Mouse (Mus musculus) heart, postnatal 4 days (tissue): Measurements from ENCODE around the gene BC004004. TPM values are rescaled to one million over a fixed set of nuclear protein-coding genes. Genes with fewer than 3 reads are reported as not detected.
A peak's percentile ranks its signal among the peaks of the same experiment; 100 is the strongest.
"Not testable (repeated sequence)": the region's sequence is repeated elsewhere in the genome, so short reads cannot be mapped to it uniquely, and the experiment has no call there.

Source experiments
- DNase-seq: peaks from one replicate; pipeline ENCODE4 v3.0.0; 2021
- total RNA-seq, 2 experiments: library from RNA; stranded (reverse); gene quantifications; 2 replicates each; pipeline ENCODE4 v1.2.3; 2021

The BC004004 gene
- 100 to 1,000 TPM; 158 to 161 TPM for total RNA-seq

- DNase-seq = peak; percentile 98
Observed at GRCm38 (mm10) chr17:29268682-29269348, at the start of gene BC004004. TSS of gene BC004004 (plus strand) at chr17:29268788.

DNA sequence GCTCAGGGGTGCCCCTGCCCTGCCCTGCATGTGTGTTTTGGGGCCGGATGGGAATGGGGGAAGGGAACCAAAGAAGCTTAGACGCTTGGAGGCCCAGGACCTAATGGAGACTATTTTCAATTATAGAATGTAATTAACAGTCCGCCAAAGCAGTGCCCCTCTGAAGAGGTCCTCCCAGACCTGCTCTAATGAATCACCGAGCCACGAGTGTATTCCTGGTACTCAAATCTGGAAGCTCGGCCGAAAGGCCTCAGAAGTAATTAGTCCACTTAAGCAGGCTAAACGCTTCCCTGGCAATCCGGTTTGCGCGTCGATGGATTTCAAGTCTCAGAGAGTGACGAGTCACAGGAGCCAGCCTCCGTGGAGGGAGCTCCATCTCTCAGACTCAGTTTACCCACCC is 48.0 kb upstream of the BC004004 start:
- DNase-seq = no peak

DNA sequence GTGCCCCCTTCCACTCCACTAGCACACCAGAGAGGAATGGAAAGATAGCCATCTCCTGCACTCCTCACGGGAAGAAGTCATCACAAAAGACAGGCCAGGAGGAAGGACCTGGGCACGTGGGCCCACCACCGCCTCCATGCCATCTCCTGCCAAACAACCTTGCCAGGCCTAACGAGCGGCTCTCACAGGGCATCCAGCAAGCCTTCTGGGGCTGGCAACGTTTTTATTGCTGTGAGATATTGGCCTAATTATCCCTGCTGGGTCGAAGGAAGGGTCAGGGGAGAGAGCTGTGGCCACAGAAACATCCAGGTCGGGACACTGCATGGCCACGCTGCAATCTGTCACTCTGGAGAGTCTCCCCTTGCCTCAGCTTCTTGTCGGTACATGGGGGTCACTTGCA is 37.5 kb upstream of the BC004004 start:
- no peak for DNase-seq

GRCm38 (mm10) chr17:29236111-29236510 is 32.5 kb upstream of the BC004004 start:
- DNase-seq = no peak

GRCm38 (mm10) chr17:29237267-29237771 is 31.3 kb upstream of the BC004004 start:
- DNase-seq = no peak

- DNase-seq = no peak
Observed at GRCm38 (mm10) chr17:29237772-29238420, 30.7 kb upstream of the BC004004 start, which contains the start of gene Cpne5. TSS of gene Cpne5 (minus strand) at chr17:29238167.

DNA sequence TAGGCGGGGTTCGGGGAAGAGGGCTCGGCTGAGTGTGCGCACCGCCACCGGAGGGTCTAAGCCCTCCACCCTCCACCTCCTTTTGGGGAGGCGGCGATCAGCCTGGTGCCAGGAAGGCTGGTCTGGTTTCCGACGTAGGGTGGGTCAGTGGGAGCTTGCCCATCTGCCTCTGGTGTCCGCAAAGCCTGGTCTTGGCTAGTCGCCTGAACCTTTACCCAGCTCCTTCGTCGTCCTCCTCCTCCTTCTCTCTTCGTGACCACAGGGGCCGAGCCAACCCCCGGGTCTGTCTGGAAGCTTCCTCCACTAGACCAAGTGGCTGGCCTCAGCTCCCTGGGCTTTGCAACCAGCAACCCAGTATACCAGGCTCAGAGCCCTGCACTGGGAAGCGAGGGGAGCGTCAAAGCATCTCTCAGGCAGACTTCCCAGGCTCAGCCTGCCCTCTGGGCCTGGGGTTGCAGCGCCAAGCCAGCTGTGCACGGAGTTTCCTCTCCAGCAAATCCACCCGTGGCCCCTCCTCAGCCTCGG is 30.1 kb upstream of the BC004004 start:
- no peak for DNase-seq

DNA sequence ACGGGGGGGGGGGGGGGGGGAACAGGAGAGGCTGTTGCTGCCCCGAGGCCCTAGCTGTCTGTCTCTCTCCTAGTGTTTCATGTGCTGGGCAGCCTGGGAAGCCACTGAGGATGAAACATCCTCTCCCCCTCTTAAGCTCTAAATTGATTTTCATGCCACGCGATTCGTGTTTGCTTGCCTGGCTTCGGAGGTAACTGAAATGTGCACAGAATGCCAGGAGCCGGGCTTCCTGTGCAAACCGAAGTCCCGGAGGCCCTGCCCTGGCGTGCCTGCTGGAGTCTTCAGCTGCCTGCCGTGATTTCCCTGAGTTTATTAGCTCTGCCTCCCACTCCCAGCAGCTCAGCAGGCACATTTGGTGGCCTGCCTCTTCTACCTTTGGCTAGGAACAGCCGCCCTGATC is 23.7 kb upstream of the BC004004 start:
- no peak for DNase-seq

- no peak for DNase-seq
Observed at GRCm38 (mm10) chr17:29245725-29246124, 22.9 kb upstream of the BC004004 start.

- peak; percentile 51 for DNase-seq
Observed at GRCm38 (mm10) chr17:29246602-29247001, 22.0 kb upstream of the BC004004 start.

GRCm38 (mm10) chr17:29247881-29248280 is 20.7 kb upstream of the BC004004 start:
- DNase-seq = peak; percentile 61

DNA sequence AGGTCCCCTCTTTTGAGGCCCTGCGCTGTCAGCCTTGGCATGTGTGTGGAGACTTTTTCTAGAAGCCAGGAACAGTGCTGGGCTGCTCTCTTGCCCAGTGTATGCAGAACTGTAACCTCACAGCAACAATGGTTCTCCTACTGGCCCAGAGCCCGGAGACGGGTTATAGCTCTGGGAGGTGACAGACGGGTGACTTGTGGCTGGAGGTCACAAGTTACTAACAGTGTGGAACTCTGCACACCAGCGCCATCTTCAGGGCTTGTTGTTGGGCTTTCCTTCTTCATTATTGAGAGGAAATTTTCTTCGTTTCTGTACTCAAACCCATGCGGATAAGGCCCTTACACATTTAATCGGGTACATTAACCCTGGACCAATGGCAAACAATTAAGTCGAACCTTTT is 19.1 kb upstream of the BC004004 start:
- peak; percentile 84 for DNase-seq

DNA sequence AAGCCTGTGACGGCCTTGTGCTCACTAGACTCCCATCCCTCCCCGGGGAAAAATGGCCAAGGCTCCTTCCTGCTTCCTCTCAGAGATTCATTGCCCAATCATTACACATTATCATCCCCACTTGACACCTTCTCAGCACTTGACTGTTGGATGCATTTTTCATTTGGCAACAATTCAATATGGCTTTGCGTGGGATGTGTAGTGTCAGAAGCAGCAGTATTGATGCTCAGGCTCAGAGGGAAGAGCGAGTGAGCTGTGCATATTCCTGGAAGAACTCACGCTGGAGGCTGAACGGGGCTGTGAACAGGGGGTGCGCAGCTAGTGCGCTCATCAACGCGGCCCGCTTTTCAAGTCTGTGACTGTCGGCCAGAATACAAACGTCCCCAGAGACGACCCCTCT is 17.6 kb upstream of the BC004004 start:
- peak; percentile 43 for DNase-seq

DNA sequence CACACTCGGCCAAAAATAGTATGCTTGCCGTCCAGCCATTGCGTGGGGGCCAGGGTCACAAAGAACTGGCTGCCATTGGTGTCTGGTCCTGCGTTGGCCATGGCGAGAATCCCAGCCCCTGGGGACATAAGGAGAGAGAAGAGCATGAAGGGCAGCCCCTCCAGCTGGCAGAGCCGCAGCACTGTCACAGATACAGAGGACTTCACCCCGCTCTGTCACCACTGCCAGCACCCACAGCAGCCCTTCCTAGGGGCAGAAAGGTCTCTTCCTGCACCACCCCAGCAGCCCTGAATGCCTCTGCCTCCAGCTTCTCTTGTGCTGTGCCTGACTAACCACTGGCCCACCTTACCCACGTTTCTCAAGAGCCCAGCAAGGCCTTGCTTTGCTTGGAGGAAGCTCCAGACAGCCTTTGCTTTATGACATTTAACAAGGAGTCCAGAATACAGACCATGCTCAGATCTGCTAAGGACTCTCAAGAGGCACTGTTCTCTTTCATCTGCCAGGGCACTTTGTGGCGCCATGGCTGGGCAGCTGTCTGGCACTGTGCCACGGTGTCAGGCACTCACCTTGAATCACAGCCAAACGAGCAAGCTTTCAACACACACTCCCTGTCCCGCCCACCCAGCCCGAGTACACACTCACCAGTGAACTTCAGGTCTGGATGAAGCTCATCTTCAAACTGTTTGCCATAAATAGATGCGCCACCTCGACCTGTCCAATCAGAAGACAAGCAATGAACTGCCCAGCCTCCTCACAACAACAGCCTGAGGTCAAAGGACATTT is 16.8 kb upstream of the BC004004 start:
- DNase-seq = peak; percentile 92

DNA sequence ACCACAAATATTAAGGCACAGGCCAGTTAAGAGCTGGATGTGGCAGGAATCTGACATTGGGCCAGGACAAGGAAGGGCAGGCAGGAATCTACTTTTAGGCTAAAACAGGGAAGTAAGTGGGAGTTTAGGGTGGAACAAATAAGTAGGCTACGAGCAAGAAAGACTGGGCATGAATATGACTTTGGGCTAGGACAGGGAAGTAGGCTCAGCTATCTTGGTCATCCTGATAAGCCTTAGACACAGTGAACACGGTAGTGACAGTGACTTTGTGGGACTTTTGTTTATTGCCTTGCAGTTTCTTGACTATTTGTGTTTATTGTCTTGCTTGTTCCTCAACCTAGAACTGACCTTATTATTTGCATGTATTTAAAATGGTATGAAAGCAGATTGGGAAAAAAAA is 15.4 kb upstream of the BC004004 start:
- no peak for DNase-seq

GRCm38 (mm10) chr17:29253684-29254083 is 14.9 kb upstream of the BC004004 start:
- peak; percentile 42 for DNase-seq

DNA sequence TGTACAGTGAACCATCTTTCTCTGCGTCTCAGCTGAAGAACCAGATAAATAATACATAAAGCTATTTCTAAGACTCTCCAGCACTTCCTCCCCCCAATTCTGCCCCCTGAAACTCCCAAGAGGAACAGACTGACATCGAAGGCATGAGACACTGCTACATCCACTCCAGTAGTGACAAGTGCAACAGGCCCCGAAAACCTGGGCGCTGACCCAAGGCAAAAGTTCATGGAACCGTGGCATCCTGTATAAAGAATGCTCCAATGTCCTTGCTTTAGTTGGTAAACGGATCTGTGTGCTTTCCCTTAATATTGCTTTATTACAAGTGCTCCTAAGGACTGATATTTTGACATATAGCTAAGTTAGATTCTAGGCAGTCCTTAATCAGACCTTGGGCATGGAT is 13.8 kb upstream of the BC004004 start:
- DNase-seq = not testable (repeated sequence)

DNA sequence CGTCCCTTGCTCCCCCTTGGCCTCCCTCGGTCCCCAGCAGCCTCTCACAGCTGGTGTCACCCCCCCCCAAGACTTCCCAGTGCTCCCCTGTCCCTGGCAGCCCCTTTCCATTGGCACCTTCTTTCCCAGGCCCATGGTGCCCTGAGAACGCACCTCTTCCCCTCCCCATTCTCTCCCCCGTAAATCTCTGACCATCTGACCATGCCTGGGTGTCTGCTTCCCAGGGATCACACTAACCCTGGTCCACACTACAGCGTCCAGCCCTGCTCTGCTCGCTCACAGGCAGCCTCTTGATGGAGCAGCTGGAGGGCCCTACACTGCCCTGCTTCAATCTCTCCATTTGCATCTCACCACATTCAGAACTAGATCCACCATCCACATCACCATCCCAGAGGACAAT is 12.1 kb upstream of the BC004004 start:
- no peak for DNase-seq

DNA sequence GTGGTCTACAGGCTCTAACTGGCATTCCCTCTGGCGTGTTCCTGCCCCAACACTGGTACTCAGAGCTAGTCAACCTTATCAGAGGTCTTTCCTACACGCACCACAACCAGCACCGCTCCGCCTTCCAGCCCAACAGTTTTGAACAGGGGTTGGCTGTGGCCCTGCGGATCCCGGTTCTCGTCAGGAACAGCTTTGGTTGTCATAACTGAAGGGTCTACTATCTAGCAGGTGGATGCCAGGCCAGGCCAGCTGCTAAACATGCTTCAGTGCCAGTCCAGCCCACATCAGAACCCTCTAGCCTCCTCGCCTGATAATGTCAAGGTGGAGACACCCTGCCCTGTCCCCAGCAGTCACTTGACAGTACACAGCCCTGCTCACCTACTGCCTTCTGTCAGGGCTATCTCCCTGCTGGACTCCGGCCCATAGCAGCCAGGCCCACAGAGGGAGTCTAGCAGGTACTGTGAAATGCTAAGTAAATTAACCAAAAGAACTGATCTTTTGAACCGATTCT is 11.5 kb upstream of the BC004004 start:
- DNase-seq = peak; percentile 80

DNA sequence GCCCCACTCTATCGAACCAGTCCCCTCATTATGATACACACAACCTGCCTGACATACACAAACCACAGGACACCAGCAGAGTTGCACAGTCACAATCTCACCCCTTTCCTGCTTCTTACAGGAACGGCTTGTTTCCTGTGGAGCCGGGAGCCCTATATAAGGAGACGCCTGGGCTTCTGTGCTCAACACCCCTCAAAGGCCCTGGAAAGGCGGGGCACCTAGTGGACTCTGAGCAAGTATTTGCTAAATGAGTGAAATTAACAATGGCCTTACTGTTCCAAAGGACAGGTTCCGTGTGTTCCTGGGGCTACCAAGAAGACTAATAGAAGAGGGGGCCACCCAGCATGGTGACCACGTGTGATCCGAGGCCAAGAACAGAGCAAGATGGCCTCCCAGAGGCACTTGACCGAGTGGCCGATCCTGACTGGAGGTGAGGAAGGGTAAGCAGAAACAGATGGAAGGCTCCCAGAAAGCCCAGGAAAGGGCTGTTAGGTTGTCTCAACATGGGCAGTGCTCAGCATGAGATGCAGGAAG is 10.5 kb upstream of the BC004004 start:
- DNase-seq = no peak

DNA sequence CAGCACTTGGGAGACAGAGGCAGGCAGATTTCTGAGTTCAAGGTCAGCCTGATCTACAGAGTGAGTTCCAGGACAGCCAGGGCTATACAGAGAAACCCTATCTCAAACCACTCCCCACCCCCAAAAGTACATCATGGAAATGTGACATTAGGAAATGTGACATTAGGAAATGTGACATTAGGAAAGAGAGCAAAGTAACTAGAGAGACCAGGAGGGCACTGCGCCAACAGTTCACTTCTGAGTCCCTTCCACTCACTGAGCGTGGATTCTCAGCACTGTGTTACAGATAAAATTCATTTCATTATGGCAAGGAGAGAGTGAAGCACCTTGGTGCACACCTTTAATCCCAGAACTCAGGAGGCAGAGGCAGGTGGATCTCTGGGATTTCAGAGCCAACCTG is 9.7 kb upstream of the BC004004 start:
- no peak for DNase-seq

DNA sequence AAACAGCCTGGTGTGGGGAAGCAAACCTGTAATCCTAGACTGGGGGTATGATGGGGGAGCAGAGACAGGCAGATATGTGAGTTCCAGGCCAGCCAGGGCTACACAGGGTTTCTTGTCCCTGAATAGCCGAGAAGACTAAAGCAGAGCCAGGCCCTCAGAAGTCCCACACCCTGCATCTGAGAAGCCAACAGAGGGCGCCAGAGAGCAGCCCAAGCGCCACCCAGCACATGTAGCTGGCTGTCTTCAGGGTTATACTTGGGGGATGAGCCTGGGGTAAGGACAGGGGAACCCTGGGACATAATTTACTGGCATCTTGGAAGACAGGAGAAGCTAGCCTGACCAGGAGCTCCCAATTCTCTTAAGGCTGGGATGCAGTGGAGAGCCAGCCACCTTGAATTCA is 9.1 kb upstream of the BC004004 start:
- peak; percentile 90 for DNase-seq

- DNase-seq = no peak
Observed at GRCm38 (mm10) chr17:29260501-29260900, 8.1 kb upstream of the BC004004 start.
